Mouse (Mus musculus): ENCODE results near the gene Ppm1n. TPM values are rescaled to one million over a fixed set of nuclear protein-coding genes. Genes with fewer than 3 reads are reported as not detected.

The Ppm1n gene
- polyA plus RNA-seq, 1 experiment from 2014 or later, result 0.12 TPM

DNA sequence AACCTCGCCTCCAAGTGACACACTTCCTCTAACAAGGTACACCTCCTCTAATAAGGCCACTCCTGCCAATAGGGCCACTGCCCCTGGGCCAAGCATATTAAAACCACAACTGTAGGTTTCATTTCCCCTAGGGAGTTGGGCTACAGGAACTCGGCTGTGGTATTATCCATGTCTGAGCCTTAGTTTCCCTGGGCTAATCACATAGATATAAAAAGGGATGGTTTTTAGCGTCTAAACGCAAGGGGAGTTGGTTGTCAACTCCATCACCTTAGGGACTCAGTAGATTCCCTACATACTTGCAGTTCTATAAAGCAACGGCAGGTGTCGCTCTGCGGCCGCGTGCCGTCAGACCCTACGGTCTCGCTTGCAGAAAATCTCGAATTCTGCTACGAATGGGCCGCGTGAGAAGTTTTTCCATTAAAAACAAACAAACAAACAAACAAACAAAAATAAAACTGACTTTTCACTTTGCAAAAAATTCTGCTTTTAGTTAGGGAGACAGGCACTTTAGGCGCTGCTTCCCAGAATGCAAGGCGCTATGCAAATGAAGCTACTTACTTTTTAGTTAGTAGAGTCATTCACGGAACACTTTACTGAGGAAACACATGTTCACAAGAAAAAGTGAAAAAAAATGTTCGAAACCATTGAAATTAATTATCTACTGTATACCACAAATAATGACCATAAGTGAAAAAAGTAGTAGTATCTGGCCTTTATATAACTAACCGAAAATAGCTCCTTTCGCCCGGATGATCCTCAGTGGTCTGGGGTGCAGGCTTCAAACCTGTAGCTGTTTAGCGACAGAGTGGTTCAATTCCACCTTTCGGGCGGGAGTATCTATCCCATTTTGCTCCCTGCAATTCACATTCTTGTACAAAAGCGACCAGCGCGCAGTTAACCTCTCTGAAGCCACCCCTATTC lies 20.9 kb upstream of the Ppm1n start:
- H3K4me3 ChIP-seq (ENCODE audit: low read depth, low read length), result peak overlapping the region; percentile 43
- WGBS, result under 1% methylated on average over 29 of the region's 29 CpGs
- no peaks in the 10 kb centered on the region for H3K36me3 ChIP-seq (ENCODE audit: control insufficient read depth, insufficient read depth)
- ATAC-seq, result peak; percentile 65
- H3K4me2 ChIP-seq (replicated peaks; ENCODE audit: low read depth), result peak overlapping the region; percentile 58
- no peak overlapping the region for H3K27ac ChIP-seq (ENCODE audit: low read depth, low read length)
- H3K9me3 ChIP-seq (ENCODE audit: control insufficient read depth), result no peaks in the 10 kb centered on the region
- TF ChIP-seq CTCF (IDR thresholded peaks at IDR 0.05; ENCODE audit: low read depth), result peak; percentile 98
- H3K4me1 ChIP-seq (replicated peaks; ENCODE audit: control insufficient read depth, insufficient read depth, low read length), result peaks cover 4% of the 10 kb centered on the region
- H3K27me3 ChIP-seq (replicated peaks; ENCODE audit: control insufficient read depth, insufficient read depth, low read length), result peaks cover 44% of the 10 kb centered on the region
- H3K9ac ChIP-seq (ENCODE audit: low read depth, low read length), result peak overlapping the region; percentile 18; the same call in 1 of the 2 replicates

DNA sequence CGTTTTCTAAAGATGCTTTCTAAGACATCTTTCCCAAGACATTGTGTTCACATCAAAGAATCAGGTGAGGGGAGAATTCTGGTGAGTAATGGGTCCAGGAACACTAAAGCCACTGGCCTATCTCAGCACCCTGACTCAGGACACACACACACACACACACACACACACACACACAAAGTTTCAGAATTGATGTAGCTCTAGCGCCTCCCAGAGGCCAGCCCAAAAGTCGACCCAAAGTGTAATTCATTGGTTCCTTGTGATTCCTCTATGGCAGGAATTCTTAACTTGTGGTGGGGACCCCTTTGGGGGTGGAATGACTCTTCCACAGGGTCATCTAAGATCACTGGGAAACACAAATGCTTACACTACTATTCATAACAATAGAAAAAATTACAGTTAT lies 19.3 kb upstream of the Ppm1n start:
- Histone ChIP-seq H3K4me3 (ENCODE audit: low read depth, low read length) (no peak overlapping the region), H3K4me1 (replicated peaks; ENCODE audit: control insufficient read depth, insufficient read depth, low read length) (peaks cover 4% of the 10 kb centered on the region), H3K27me3 (replicated peaks; ENCODE audit: control insufficient read depth, insufficient read depth, low read length) (peaks cover 28% of the 10 kb centered on the region), H3K36me3 (ENCODE audit: control insufficient read depth, insufficient read depth) (no peaks in the 10 kb centered on the region), H3K9ac (ENCODE audit: low read depth, low read length) (no peak overlapping the region), H3K27ac (ENCODE audit: low read depth, low read length) (no peak overlapping the region), H3K4me2 (replicated peaks; ENCODE audit: low read depth) (no peak overlapping the region), H3K9me3 (ENCODE audit: control insufficient read depth) (no peaks in the 10 kb centered on the region)
- peak; percentile 87 for TF ChIP-seq CTCF (IDR thresholded peaks at IDR 0.05; ENCODE audit: low read depth)
- 17% methylated on average over 3 of the region's 3 CpGs for WGBS
- ATAC-seq, result no peak

DNA sequence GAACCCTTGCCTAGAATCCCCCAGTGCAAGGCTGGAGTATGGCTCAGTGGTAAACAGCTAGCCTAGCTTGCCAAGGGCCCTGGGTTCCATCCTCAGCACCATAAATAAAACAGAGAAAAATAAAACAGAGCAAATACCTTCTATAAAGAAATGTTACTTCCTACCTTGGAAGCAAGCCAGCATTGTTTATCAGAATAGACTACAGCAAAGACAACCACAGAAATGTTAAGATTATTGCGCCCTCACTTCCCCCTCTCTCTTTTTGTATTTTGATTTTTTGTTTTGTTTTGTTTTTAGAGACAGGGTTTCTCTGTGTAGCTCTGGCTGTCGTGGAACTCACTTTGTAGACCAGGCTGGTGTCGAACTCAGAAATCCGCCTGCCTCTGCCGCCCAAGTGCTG lies 17.9 kb upstream of the Ppm1n start:
- no peak overlapping the region for H3K4me3 ChIP-seq (ENCODE audit: low read depth, low read length)
- TF ChIP-seq CTCF (IDR thresholded peaks at IDR 0.05; ENCODE audit: low read depth), result no peak
- ATAC-seq, result no peak
- H3K4me2 ChIP-seq (replicated peaks; ENCODE audit: low read depth), result no peak overlapping the region
- 86% methylated on average over 5 of the region's 5 CpGs for WGBS
- H3K27me3 ChIP-seq (replicated peaks; ENCODE audit: control insufficient read depth, insufficient read depth, low read length), result peaks cover 14% of the 10 kb centered on the region
- no peak overlapping the region for H3K9ac ChIP-seq (ENCODE audit: low read depth, low read length)
- no peaks in the 10 kb centered on the region for H3K9me3 ChIP-seq (ENCODE audit: control insufficient read depth)
- no peak overlapping the region for H3K27ac ChIP-seq (ENCODE audit: low read depth, low read length)
- H3K36me3 ChIP-seq (ENCODE audit: control insufficient read depth, insufficient read depth), result no peaks in the 10 kb centered on the region
- H3K4me1 ChIP-seq (replicated peaks; ENCODE audit: control insufficient read depth, insufficient read depth, low read length), result peaks cover 4% of the 10 kb centered on the region

DNA sequence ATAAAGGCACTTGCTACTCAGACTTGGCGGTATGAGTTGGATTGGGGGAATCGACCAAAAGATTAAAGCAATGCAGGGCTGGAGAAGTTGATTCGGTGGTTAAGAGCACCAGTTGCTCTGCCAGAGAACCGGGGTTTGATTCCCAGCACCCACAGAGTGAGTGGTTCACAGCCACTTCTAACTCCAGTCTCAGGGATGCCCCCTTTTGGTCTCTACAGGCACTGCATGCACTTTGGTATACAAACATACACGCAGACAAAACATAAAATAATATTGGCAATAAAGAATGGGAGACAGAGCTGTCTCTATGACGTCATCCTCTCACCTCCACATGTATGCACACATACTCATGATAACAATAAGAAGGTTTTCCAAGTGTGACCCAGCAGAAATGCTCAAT lies 17.2 kb upstream of the Ppm1n start:
- Histone ChIP-seq H3K4me1 (replicated peaks; ENCODE audit: control insufficient read depth, insufficient read depth, low read length) (peaks cover 4% of the 10 kb centered on the region), H3K36me3 (ENCODE audit: control insufficient read depth, insufficient read depth) (no peaks in the 10 kb centered on the region), H3K4me2 (replicated peaks; ENCODE audit: low read depth) (no peak overlapping the region), H3K27me3 (replicated peaks; ENCODE audit: control insufficient read depth, insufficient read depth, low read length) (peaks cover 7% of the 10 kb centered on the region; the same call in 1 of the 2 replicates), H3K27ac (ENCODE audit: low read depth, low read length) (no peak overlapping the region), H3K9ac (ENCODE audit: low read depth, low read length) (no peak overlapping the region), H3K9me3 (ENCODE audit: control insufficient read depth) (no peaks in the 10 kb centered on the region), H3K4me3 (ENCODE audit: low read depth, low read length) (no peak overlapping the region)
- 85% methylated on average over 6 of the region's 6 CpGs for WGBS
- TF ChIP-seq CTCF (IDR thresholded peaks at IDR 0.05; ENCODE audit: low read depth), result peak; percentile 32; the same call in 1 of the 2 replicates
- no peak for ATAC-seq

DNA sequence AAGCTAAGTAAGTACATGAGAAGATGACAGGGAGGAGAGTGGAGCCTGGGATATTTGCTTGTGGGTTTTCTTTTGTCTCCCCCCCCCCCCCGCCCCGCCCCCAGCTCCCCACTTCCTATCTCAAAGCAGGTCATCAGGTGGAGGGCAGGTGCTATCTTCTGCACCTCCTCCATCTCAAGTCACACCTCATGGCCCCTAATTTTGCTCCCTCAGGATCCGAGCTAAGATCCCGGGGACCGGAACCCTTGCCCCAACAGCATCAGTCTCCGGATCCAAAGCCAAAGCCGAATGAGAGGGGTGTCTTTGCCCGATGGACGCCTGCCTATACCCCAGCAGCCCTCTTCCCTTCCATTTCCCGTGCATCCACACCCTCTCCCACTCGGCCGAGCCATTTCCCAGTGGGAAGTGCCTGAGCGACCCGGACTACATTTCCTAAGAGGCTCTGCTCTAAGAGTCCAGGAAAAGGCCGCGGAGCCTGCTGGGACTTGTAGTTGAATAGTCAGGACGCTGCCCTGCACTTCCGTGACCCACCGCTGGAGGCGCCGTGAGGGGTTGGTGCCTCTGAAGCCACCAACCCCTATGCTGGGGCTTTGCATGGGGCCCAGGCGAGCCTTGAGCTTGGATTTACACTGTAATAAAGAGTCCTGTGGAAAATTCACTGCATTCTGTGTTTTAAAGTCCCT lies 15.8 kb upstream of the Ppm1n start:
- H3K27ac ChIP-seq (ENCODE audit: low read depth, low read length), result no peak overlapping the region
- no peaks in the 10 kb centered on the region for H3K36me3 ChIP-seq (ENCODE audit: control insufficient read depth, insufficient read depth)
- H3K4me2 ChIP-seq (replicated peaks; ENCODE audit: low read depth), result peak overlapping the region; percentile 66
- peak overlapping the region; percentile 29 for H3K4me3 ChIP-seq (ENCODE audit: low read depth, low read length)
- H3K4me1 ChIP-seq (replicated peaks; ENCODE audit: control insufficient read depth, insufficient read depth, low read length), result no peaks in the 10 kb centered on the region; the same call in 1 of the 2 replicates
- ATAC-seq, result peak; percentile 67
- peak overlapping the region; percentile 27 for H3K9ac ChIP-seq (ENCODE audit: low read depth, low read length)
- H3K9me3 ChIP-seq (ENCODE audit: control insufficient read depth), result no peaks in the 10 kb centered on the region
- 19% methylated on average over 21 of the region's 22 CpGs for WGBS
- TF ChIP-seq CTCF (IDR thresholded peaks at IDR 0.05; ENCODE audit: low read depth), result peak; percentile 92
- no peaks in the 10 kb centered on the region for H3K27me3 ChIP-seq (replicated peaks; ENCODE audit: control insufficient read depth, insufficient read depth, low read length)

DNA sequence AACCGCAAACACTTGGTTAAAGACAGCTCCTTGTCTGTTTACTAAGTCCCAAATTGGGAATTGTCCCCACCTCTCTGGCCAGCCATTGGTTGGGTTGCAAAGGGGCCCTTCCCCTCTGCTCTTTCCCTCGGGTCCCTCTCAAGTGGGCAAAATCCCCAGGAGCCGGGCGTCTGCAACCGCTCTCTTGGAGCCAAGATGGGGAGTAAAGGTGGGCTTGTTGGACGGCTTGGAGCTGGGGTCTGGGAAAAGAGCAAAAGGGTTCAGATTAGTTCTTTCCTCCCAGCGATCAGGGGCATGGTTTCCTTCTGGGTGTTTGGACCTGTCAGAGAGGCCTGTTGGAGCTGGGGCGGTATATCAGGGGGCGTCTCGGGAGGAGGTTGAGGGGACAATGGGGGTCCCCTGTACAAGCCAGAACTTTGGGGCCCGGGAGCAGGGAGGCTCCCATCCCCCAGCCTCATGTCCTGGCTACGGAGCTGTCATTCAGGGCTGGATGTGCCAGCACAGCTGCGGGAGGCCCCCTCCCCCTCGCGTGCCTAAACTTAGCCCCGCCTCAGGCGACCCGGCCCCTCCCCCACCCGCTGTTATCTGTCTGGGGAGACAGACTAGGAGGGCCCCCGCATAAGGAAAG lies 11.2 kb upstream of the Ppm1n start:
- Histone ChIP-seq H3K27me3 (replicated peaks; ENCODE audit: control insufficient read depth, insufficient read depth, low read length) (no peaks in the 10 kb centered on the region), H3K36me3 (ENCODE audit: control insufficient read depth, insufficient read depth) (no peaks in the 10 kb centered on the region), H3K4me1 (replicated peaks; ENCODE audit: control insufficient read depth, insufficient read depth, low read length) (no peaks in the 10 kb centered on the region; the same call in 1 of the 2 replicates), H3K9ac (ENCODE audit: low read depth, low read length) (0 out of 2 replicates have a peak overlapping the region, but pooled peaks have one; percentile 11), H3K4me3 (ENCODE audit: low read depth, low read length) (peak overlapping the region; percentile 42), H3K27ac (ENCODE audit: low read depth, low read length) (no peak overlapping the region), H3K4me2 (replicated peaks; ENCODE audit: low read depth) (peak overlapping the region; percentile 66), H3K9me3 (ENCODE audit: control insufficient read depth) (no peaks in the 10 kb centered on the region)
- WGBS, result 2% methylated on average over 19 of the region's 20 CpGs
- TF ChIP-seq CTCF (IDR thresholded peaks at IDR 0.05; ENCODE audit: low read depth), result no peak
- no peak for ATAC-seq

All from intestine, postnatal 0 days (tissue).